Mouse (Mus musculus) midbrain, postnatal 0 days (tissue): ENCODE measurements at regions not wholly inside any gene's neighbourhood (a gene's known extent, or its start where the extent isn't known, plus 50 kb on each side); places are given as distances from the start of the nearest gene placed in this dataset.

Experiments used
- ATAC-seq: fragments of 200-750 bp; cut with Nextera tagmentation; 2 replicates; pipeline ENCODE4 v1.8.0; 2017; ENCODE audit warnings: moderate number of reproducible peaks, mild to moderate bottlenecking, moderate TSS enrichment, moderate library complexity; ENCODE audit not compliant: low FRiP score
- DNase-seq: peaks from one replicate; pipeline ENCODE4 v3.0.0-alpha.2; 2015; ENCODE audit warnings: low spot score
- H3K27ac ChIP-seq: fragments of 300-500 bp; sonication (generic); 2 replicates; pipeline ENCODE4 v1.5.1; 2014; ENCODE audit warnings: low read depth, mild to moderate bottlenecking, low read length, mixed read lengths
- H3K27me3 ChIP-seq: fragments of 300-500 bp; sonication (generic); 2 replicates; pipeline ENCODE4 v1.6.1; 2014; ENCODE audit warnings: low read length, control low read depth, mixed read lengths; ENCODE audit not compliant: insufficient read depth
- H3K36me3 ChIP-seq: fragments of 300-500 bp; sonication (generic); 2 replicates; pipeline ENCODE4 v1.6.1; 2014; ENCODE audit warnings: low read length, control low read depth, mixed read lengths; ENCODE audit not compliant: insufficient read depth
- H3K4me1 ChIP-seq: fragments of 300-500 bp; sonication (generic); 2 replicates; pipeline ENCODE4 v1.6.1; 2014; ENCODE audit warnings: mild to moderate bottlenecking, control low read depth, antibody characterized with exemption, low read length, mixed read lengths; ENCODE audit not compliant: insufficient read depth
- H3K4me2 ChIP-seq: fragments of 300-500 bp; sonication (generic); 2 replicates; pipeline ENCODE4 v1.6.1; 2014; ENCODE audit warnings: low read depth, mild to moderate bottlenecking, low read length, mixed read lengths; ENCODE audit not compliant: poor library complexity, severe bottlenecking
- H3K4me3 ChIP-seq: fragments of 300-500 bp; sonication (generic); 2 replicates; pipeline ENCODE4 v1.5.1; 2014; ENCODE audit warnings: low read depth, mild to moderate bottlenecking, low read length, moderate library complexity
- H3K9ac ChIP-seq: fragments of 300-500 bp; sonication (generic); replicated peaks from 2 replicates; pipeline ENCODE4 v1.6.1; 2014; ENCODE audit warnings: mild to moderate bottlenecking, low read length, moderate library complexity, mixed read lengths; ENCODE audit not compliant: poor library complexity, severe bottlenecking
- H3K9me3 ChIP-seq: fragments of 300-500 bp; sonication (generic); 2 replicates; pipeline ENCODE4 v1.6.1; 2016; ENCODE audit warnings: low read length, control low read depth
- CTCF ChIP-seq: IDR thresholded peaks from 2 replicates; pipeline ENCODE4 v1.5.1; 2016; ENCODE audit warnings: antibody characterized with exemption, mild to moderate bottlenecking
- WGBS: fragments of 180-500 bp; shearing (Covaris S2); extraction: QIAGEN DNeasy Blood & Tissue Kit; methylation state at CpG from one replicate; pipeline ENCODE4 v1.1.7; 2014; 5-methylcytosine and 5-hydroxymethylcytosine counted together

DNA sequence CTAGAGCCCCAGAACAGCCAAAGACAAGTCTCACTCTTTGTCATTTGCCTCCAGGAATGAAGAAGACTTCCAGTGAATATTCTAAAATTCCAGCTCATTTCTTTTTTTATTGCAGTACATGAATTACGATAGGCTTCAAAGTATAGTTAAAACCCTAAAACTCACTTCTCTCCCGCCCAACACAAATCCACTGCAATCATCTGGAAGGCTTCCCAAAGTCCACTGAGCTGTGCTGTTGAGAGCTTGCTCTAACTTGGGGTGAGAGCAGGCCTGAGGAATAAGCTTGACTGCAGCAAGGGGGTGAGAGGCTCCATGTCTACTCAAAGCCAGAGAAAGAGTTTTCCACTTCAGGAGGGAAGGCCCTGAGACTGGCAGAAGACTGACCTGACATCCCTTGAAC, 466.5 kb downstream of the Insc start:
- Histone ChIP-seq H3K9ac (no peak overlapping the region), H3K27me3 (no peaks in the 10 kb centered on the region), H3K4me1 (no peaks in the 10 kb centered on the region), H3K9me3 (no peaks in the 10 kb centered on the region), H3K27ac (no peak overlapping the region), H3K4me2 (no peak overlapping the region), H3K36me3 (no peaks in the 10 kb centered on the region), H3K4me3 (no peak overlapping the region)
- ATAC-seq = no peak
- no peak for TF ChIP-seq CTCF
- 93% methylated on average over 2 of the region's 2 CpGs for WGBS
- DNase-seq = no peak

DNA sequence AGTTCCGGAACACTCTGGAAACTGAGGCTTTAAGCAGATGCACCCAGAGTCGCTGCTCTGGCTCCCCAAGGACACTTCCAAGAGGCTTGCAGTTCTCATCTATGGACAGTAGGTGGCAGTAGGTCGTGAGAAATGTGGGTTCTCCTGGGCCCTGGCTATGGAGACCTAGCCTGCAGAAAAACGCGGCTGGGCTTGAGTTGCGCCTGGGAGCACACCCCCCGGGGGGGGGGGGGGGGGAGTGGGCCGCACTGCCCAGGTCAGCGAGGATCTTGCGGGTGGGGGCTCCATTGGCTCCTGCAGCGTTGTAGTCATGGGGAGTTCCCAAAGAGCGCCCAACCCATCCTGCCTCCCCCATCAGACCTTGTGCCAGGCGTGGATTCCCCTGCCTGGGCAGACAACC, 473.3 kb downstream of the Insc start:
- Histone ChIP-seq H3K4me3 (peak overlapping the region; percentile 25), H3K9me3 (no peaks in the 10 kb centered on the region), H3K36me3 (no peaks in the 10 kb centered on the region), H3K27me3 (peaks cover 4% of the 10 kb centered on the region; the same call in 1 of the 2 replicates), H3K9ac (peak overlapping the region; percentile 50), H3K4me2 (peak overlapping the region; percentile 62), H3K4me1 (no peaks in the 10 kb centered on the region), H3K27ac (no peak overlapping the region)
- DNase-seq (peak; percentile 94), ATAC-seq (peak; percentile 83)
- under 1% methylated on average over 11 of the region's 13 CpGs for WGBS
- peak; percentile 91 for TF ChIP-seq CTCF

DNA sequence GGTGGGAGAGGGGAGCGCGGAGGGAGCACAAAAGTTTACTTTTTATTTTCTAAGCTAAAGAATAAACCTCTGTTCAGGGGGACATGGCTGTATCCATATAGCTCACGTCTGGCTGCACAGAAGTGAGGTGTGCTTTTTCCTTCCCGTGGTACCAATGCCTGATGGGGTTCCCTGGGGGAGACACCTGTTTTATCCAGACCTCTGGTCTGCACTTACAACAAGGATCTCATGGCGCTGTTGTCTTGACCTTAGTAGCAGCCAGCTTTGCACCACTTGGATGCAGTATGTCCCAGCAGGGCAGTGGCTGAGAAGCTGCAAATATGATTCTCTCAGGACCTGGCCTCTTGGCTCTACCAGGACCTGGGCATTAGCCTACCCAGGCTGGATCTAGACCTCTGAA, 473.8 kb downstream of the Insc start:
- H3K27ac ChIP-seq = no peak overlapping the region

DNA sequence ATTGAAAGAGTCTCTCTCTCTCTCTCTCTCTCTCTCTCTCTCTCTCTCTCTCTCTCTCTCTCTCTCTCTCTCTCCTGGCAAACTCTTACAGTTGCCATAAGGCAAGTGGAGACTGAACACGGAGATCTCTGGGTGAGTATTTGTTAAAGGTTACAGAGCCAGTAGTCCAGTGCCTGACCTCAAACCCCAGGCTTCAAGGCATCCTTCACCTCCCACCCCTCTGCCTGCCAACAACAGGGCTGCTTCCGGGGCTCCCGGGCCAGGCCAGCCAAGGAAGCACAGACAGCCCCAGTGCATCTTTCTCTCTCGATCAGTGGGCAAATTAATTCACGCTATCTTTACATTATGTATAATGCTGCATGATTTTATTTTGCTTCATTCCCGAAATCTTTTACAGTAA, 474.2 kb downstream of the Insc start:
- Histone ChIP-seq H3K4me1 (no peaks in the 10 kb centered on the region), H3K9me3 (no peaks in the 10 kb centered on the region), H3K36me3 (no peaks in the 10 kb centered on the region), H3K4me3 (no peak overlapping the region), H3K27ac (no peak overlapping the region), H3K9ac (no peak overlapping the region), H3K4me2 (no peak overlapping the region), H3K27me3 (peaks cover 4% of the 10 kb centered on the region; the same call in 1 of the 2 replicates)
- ATAC-seq (no peak), DNase-seq (no peak)
- TF ChIP-seq CTCF = no peak
- 32% methylated on average over 6 of the region's 6 CpGs for WGBS

More for the DNA sequence above, 473.8 kb downstream of the Insc start:
- H3K27me3 ChIP-seq = peaks cover 4% of the 10 kb centered on the region; the same call in 1 of the 2 replicates
- H3K4me1 ChIP-seq = no peaks in the 10 kb centered on the region
- 10% methylated on average over 5 of the region's 5 CpGs for WGBS
- DNase-seq (peak; percentile 30), ATAC-seq (peak; percentile 10; the same call in 1 of the 2 replicates)
- H3K9ac ChIP-seq = peak overlapping the region; percentile 50; the same call in 1 of the 2 replicates
- no peaks in the 10 kb centered on the region for H3K9me3 ChIP-seq
- no peaks in the 10 kb centered on the region for H3K36me3 ChIP-seq
- TF ChIP-seq CTCF = no peak
- peak overlapping the region; percentile 62 for H3K4me2 ChIP-seq
- H3K4me3 ChIP-seq = peak overlapping the region; percentile 25; the same call in 1 of the 2 replicates

DNA sequence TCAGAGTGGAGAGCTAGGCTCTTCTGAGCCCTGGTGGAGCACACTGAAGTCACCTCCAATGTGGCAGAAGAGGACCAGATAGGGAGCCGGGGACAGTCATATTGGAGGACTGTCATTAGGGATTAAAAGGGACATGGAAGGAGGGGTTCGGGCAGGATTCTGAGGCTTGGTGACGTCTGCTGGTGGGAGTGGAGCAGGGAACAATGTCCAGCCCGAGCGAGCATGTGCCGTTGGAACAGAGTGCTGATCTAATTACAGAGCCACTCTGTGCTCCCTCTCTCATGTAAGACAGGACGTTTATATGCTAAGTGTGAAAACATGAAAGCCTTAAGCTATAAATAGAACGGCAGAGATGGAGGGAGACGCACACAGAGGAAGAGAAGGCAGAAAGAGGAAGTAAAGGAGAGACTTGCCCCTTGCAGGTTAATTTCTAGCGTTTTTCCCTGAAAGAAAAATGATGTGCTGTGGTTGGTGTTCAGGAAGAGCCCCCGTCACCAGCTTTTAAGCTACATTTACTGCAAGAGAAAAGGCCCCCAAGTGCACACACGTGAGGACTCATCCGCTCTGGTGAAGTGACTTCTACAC, 475.2 kb downstream of the Insc start:
- H3K36me3 ChIP-seq = no peaks in the 10 kb centered on the region
- H3K27me3 ChIP-seq = peaks cover 4% of the 10 kb centered on the region; the same call in 1 of the 2 replicates
- no peak overlapping the region for H3K9ac ChIP-seq
- H3K4me3 ChIP-seq = no peak overlapping the region
- H3K27ac ChIP-seq = no peak overlapping the region
- no peak overlapping the region for H3K4me2 ChIP-seq
- TF ChIP-seq CTCF = 0 out of 2 replicates have a peak, but pooled peaks have one; percentile 3
- no peaks in the 10 kb centered on the region for H3K9me3 ChIP-seq
- 25% methylated on average over 13 of the region's 13 CpGs for WGBS
- DNase-seq (no peak), ATAC-seq (no peak)
- no peaks in the 10 kb centered on the region for H3K4me1 ChIP-seq

DNA sequence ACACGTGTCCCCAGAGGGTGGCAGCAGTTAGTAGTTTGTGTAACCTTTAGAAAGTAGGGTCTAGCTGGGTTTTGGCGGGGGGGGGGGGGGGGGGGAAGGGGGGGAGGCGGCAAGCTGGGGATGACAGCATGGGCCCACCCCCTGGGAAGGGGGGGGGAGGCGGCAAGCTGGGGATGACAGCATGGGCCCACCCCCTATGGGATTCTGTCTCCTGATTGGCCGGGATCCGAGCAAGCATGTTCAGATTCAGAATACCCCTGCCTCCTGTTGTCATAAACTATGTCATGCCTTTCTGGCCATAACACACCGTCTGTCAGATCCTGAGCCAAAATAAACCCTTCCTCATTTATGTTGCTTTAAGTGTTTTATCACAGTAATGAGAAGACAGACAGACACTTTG, 479.1 kb downstream of the Insc start:
- no peaks in the 10 kb centered on the region for H3K9me3 ChIP-seq

More for the DNA sequence above, 479.1 kb downstream of the Insc start:
- Histone ChIP-seq H3K4me1 (no peaks in the 10 kb centered on the region), H3K4me3 (no peak overlapping the region), H3K27me3 (peaks cover 4% of the 10 kb centered on the region; the same call in 1 of the 2 replicates), H3K36me3 (no peaks in the 10 kb centered on the region), H3K4me2 (no peak overlapping the region), H3K9ac (no peak overlapping the region), H3K27ac (no peak overlapping the region)
- WGBS = 50% methylated on average over 5 of the region's 7 CpGs
- no peak for ATAC-seq
- DNase-seq = no peak
- peak; percentile 24; the same call in 1 of the 2 replicates for TF ChIP-seq CTCF
